ENCODE assay signal across 7 mouse cellular contexts in the genomic region with DNA sequence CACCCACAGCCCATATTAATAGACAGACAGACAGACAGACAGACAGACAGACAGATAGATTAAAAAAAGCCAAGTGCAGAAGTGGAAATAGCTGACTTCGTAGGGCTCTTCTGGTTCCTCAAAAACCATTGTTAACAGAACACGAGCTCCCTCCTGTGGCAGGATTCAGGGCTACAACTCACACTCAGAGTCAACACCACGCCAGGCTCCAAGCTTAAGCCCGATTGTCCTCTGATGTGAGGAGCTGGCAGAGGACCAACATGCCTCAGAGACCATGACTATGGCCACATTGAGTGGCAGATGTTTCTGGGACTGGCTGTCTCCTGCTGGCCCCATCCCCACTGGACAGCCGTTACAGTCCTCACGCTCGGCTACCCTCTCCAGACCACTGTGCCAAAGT. TPM values are rescaled to one million over a fixed set of nuclear protein-coding genes. Genes with fewer than 3 reads are reported as not detected.
DNase-seq lines count a peak whose midpoint lies in the region; ATAC-seq and TF ChIP-seq lines count a peak whose summit lies in the region.

No protein-coding gene starts in this region.

- H3K9ac ChIP-seq in hindbrain, embryonic 13.5 days, result no peak overlapping the region

- 0 out of 2 replicates have a peak, but pooled peaks have one; percentile 44 for ATAC-seq in hindbrain, embryonic 13.5 days (ENCODE audit: low FRiP score)

- TF ChIP-seq POLR2A in testis, adult 2 months (IDR thresholded peaks at IDR 0.05; ENCODE audit: control insufficient read depth, low read depth, low read length), result no peak

- intact Hi-C loops in left cerebral cortex, postnatal 36 days (cut with DNase I), result loop anchor here (2.0 to 5.0 kb wide), 2 partner anchors 310 to 559 kb away; no protein-coding TSS in a partner anchor

- WGBS in hindbrain, embryonic 13.5 days, result 22% methylated on average over 7 of the region's 7 CpGs

- H3K27ac ChIP-seq in testis, adult 2 months (ENCODE audit: control insufficient read depth, insufficient read depth, low read depth, low read length), result no peak overlapping the region
- no peak overlapping the region for H3K27ac ChIP-seq in hindbrain, embryonic 13.5 days

- DNase-seq in testis, postnatal 14 days (ENCODE audit: low spot score), result no peak
- DNase-seq in adrenal gland, postnatal 36 days, result peak; percentile 34 to 46
- DNase-seq in embryo, embryonic 9.5 days (ENCODE audit: extremely low spot score), result peak; percentile 73
- peak; percentile 73 to 85 for DNase-seq in left cerebral cortex, postnatal 36 days (ENCODE audit: low spot score in 2 of 2)
- peak; percentile 94 to 95 for DNase-seq in right cerebral cortex, adult 2 months (ENCODE audit: low spot score in 2 of 2)

- no peak overlapping the region for H3K4me2 ChIP-seq in hindbrain, embryonic 13.5 days

- peak; percentile 43; the same call in 1 of the 2 replicates for TF ChIP-seq CTCF in testis, adult 2 months (IDR thresholded peaks at IDR 0.05; ENCODE audit: control insufficient read depth, insufficient read depth, insufficient replicate concordance, low read depth, low read length)

- peaks cover 11% of the 10 kb centered on the region for H3K4me1 ChIP-seq in testis, adult 2 months (ENCODE audit: control insufficient read depth, insufficient read depth, low read length)
- H3K4me1 ChIP-seq in hindbrain, embryonic 13.5 days (replicated peaks), result peaks cover 28% of the 10 kb centered on the region

- no peak overlapping the region for H3K4me3 ChIP-seq in testis, adult 2 months (ENCODE audit: control insufficient read depth, low read depth, low read length)
- no peak overlapping the region for H3K4me3 ChIP-seq in hindbrain, embryonic 13.5 days

- H3K27me3 ChIP-seq in testis, adult 2 months (ENCODE audit: control insufficient read depth, insufficient read depth, low read length), result no peaks in the 10 kb centered on the region
- H3K27me3 ChIP-seq in hindbrain, embryonic 13.5 days, result peaks cover 65% of the 10 kb centered on the region

- no peaks in the 10 kb centered on the region for H3K9me3 ChIP-seq in hindbrain, embryonic 13.5 days

- H3K36me3 ChIP-seq in testis, adult 2 months (ENCODE audit: control insufficient read depth, insufficient read depth, low read length), result no peaks in the 10 kb centered on the region
- H3K36me3 ChIP-seq in hindbrain, embryonic 13.5 days, result peaks cover 12% of the 10 kb centered on the region

RNA-seq across cellular contexts. Expression of gene Efcab6, which starts 7.0 kb away (rescaled TPM):
- polyA plus RNA-seq in testis, adult 2 months (2012; rRNA removed), result 215 and 237 TPM in 2 replicates
- total RNA-seq in adrenal gland, postnatal 36 days (2021), result not detected
- polyA plus RNA-seq in hindbrain, embryonic 13.5 days (2015; fragmentation: Nextera tagmentation; extraction: Ambion mirVana), result 0.27 and 0.31 TPM in 2 replicates
- total RNA-seq in left cerebral cortex, postnatal 36 days (2021), result 10 to 100 TPM; 13.0 to 13.7 TPM

RNA-seq across cellular contexts. Expression of gene Sult4a1, which starts 33.3 kb away (rescaled TPM):
- 5.6 and 6.4 TPM in 2 replicates for polyA plus RNA-seq in testis, adult 2 months (2012; rRNA removed)
- 1 to 10 TPM; 2.7 to 3.7 TPM for total RNA-seq in adrenal gland, postnatal 36 days (2021)
- polyA plus RNA-seq in hindbrain, embryonic 13.5 days (2015; fragmentation: Nextera tagmentation; extraction: Ambion mirVana), result 73.2 and 73.7 TPM in 2 replicates
- 100 to 1,000 TPM; 409 to 510 TPM for total RNA-seq in left cerebral cortex, postnatal 36 days (2021)

RNA-seq across cellular contexts. Expression of gene Pnpla5, which starts 50.7 kb away (rescaled TPM):
- not detected in 2 replicates for polyA plus RNA-seq in testis, adult 2 months (2012; rRNA removed)
- under 1 TPM in 1 of 2 experiments, not detected in 1; 0.23 TPM for total RNA-seq in adrenal gland, postnatal 36 days (2021)
- polyA plus RNA-seq in hindbrain, embryonic 13.5 days (2015; fragmentation: Nextera tagmentation; extraction: Ambion mirVana), result not detected in 2 replicates
- total RNA-seq in left cerebral cortex, postnatal 36 days (2021), result not detected

Comparison
In these comparisons a context has a peak if more than half of its experiments do, and no peak if none do; other contexts are left out.
1. RNA of gene Efcab6, which starts 7.0 kb away (total RNA-seq): 13.0 to 13.7 TPM in left cerebral cortex, postnatal 36 days; not detected in adrenal gland, postnatal 36 days; every median in the first group is over 10 times any median in the second.
2. RNA of gene Sult4a1, which starts 33.3 kb away (total RNA-seq): 409 to 510 TPM in left cerebral cortex, postnatal 36 days; 2.7 to 3.7 TPM in adrenal gland, postnatal 36 days; every median in the first group is over 10 times any median in the second.